Mouse (Mus musculus) stomach, postnatal 0 days (tissue): ENCODE measurements at regions not wholly inside any gene's neighbourhood (a gene's known extent, or its start where the extent isn't known, plus 50 kb on each side); places are given as distances from the start of the nearest gene placed in this dataset.
A peak's percentile ranks its signal among the peaks of the same experiment; 100 is the strongest.

Source experiments
- ATAC-seq: fragments of 200-750 bp; cut with Nextera tagmentation; 2 replicates; pipeline ENCODE4 v1.8.0; 2017; ENCODE audit not compliant: low FRiP score, low TSS enrichment
- DNase-seq: peaks from one replicate; pipeline ENCODE4 v3.0.0-alpha.2; 2016; ENCODE audit warnings: low spot score
- H3K27ac ChIP-seq: fragments of 300-500 bp; sonication (generic); replicated peaks from 2 replicates; pipeline ENCODE4 v1.5.1; 2014; ENCODE audit warnings: mild to moderate bottlenecking, control low read depth
- H3K27me3 ChIP-seq: fragments of 300-500 bp; sonication (generic); 2 replicates; pipeline ENCODE4 v1.6.1; 2014; ENCODE audit warnings: low read length; ENCODE audit not compliant: control insufficient read depth, insufficient read depth
- H3K36me3 ChIP-seq: fragments of 300-500 bp; sonication (generic); 2 replicates; pipeline ENCODE4 v1.6.1; 2014; ENCODE audit warnings: low read length, mixed read lengths; ENCODE audit not compliant: control insufficient read depth, insufficient read depth
- H3K4me1 ChIP-seq: fragments of 300-500 bp; sonication (generic); replicated peaks from 2 replicates; pipeline ENCODE4 v1.6.1; 2014; ENCODE audit warnings: antibody characterized with exemption; ENCODE audit not compliant: control insufficient read depth, insufficient read depth
- H3K4me2 ChIP-seq: fragments of 300-500 bp; sonication (generic); replicated peaks from 2 replicates; pipeline ENCODE4 v1.6.1; 2014; ENCODE audit warnings: low read depth, mild to moderate bottlenecking, control low read depth, moderate library complexity
- H3K4me3 ChIP-seq: fragments of 300-500 bp; sonication (generic); 2 replicates; pipeline ENCODE4 v1.5.1; 2014; ENCODE audit warnings: low read depth, low read length, control low read depth
- H3K9ac ChIP-seq: fragments of 300-500 bp; sonication (generic); 2 replicates; pipeline ENCODE4 v1.6.1; 2014; ENCODE audit warnings: mild to moderate bottlenecking, low read length, control low read depth, mixed read lengths
- H3K9me3 ChIP-seq: fragments of 300-500 bp; sonication (generic); 2 replicates; pipeline ENCODE4 v1.6.1; 2016; ENCODE audit warnings: low read length; ENCODE audit not compliant: control insufficient read depth
- CTCF ChIP-seq: IDR thresholded peaks from 2 replicates; pipeline ENCODE4 v1.5.1; 2016; ENCODE audit warnings: antibody characterized with exemption, low read depth, mild to moderate bottlenecking, moderate library complexity
- EP300 ChIP-seq: optimal IDR thresholded peaks from 2 replicates; pipeline ENCODE3; 2016; ENCODE audit warnings: antibody characterized with exemption
- WGBS: fragments of 180-500 bp; shearing (Covaris S2); extraction: QIAGEN DNeasy Blood & Tissue Kit; methylation state at CpG from one replicate; pipeline ENCODE4 v1.1.7; 2014; 5-methylcytosine and 5-hydroxymethylcytosine counted together

GRCm38 (mm10) chr10:99430669-99431561 lies 167.9 kb downstream of the Dusp6 start:
- Histone ChIP-seq H3K9ac (no peak overlapping the region; the same call in 1 of the 2 replicates), H3K36me3 (no peaks in the 10 kb centered on the region), H3K4me1 (no peaks in the 10 kb centered on the region), H3K9me3 (no peaks in the 10 kb centered on the region), H3K4me3 (no peak overlapping the region), H3K27me3 (no peaks in the 10 kb centered on the region), H3K27ac (no peak overlapping the region), H3K4me2 (no peak overlapping the region)
- TF ChIP-seq CTCF (no peak), EP300 (no peak)
- DNase-seq (no peak), ATAC-seq (no peak)
- 75% methylated on average over 16 of the region's 16 CpGs for WGBS

- no peak overlapping the region for H3K4me3 ChIP-seq
- DNase-seq (no peak), ATAC-seq (no peak)
- no peak overlapping the region for H3K9ac ChIP-seq
- H3K4me1 ChIP-seq, result no peaks in the 10 kb centered on the region
- H3K27ac ChIP-seq, result no peak overlapping the region
- TF ChIP-seq CTCF, result no peak
- no peaks in the 10 kb centered on the region for H3K36me3 ChIP-seq
- no peaks in the 10 kb centered on the region for H3K9me3 ChIP-seq
- H3K27me3 ChIP-seq, result no peaks in the 10 kb centered on the region
- H3K4me2 ChIP-seq, result no peak overlapping the region
Observed at GRCm38 (mm10) chr10:99437060-99437459, 174.0 kb downstream of the Dusp6 start.

GRCm38 (mm10) chr10:99440169-99440568 lies 177.1 kb downstream of the Dusp6 start:
- no peak for ATAC-seq
- no peak for DNase-seq

GRCm38 (mm10) chr10:99441014-99441413 lies 178.0 kb downstream of the Dusp6 start:
- Histone ChIP-seq H3K9ac (no peak overlapping the region), H3K4me1 (no peaks in the 10 kb centered on the region), H3K4me2 (no peak overlapping the region), H3K27me3 (no peaks in the 10 kb centered on the region), H3K4me3 (no peak overlapping the region), H3K36me3 (no peaks in the 10 kb centered on the region), H3K27ac (no peak overlapping the region), H3K9me3 (no peaks in the 10 kb centered on the region)
- DNase-seq, result peak; percentile 23
- no peak for ATAC-seq
- TF ChIP-seq CTCF (no peak), EP300 (no peak)
- WGBS, result 31% methylated on average over 6 of the region's 6 CpGs

More at GRCm38 (mm10) chr10:99440169-99440568, 177.1 kb downstream of the Dusp6 start:
- Histone ChIP-seq H3K4me3 (no peak overlapping the region), H3K4me2 (no peak overlapping the region), H3K36me3 (no peaks in the 10 kb centered on the region), H3K27me3 (no peaks in the 10 kb centered on the region), H3K9ac (no peak overlapping the region), H3K9me3 (no peaks in the 10 kb centered on the region), H3K4me1 (no peaks in the 10 kb centered on the region), H3K27ac (no peak overlapping the region)
- WGBS, result 76% methylated on average over 5 of the region's 5 CpGs
- no peak for TF ChIP-seq EP300
- no peak for TF ChIP-seq CTCF

GRCm38 (mm10) chr10:99441931-99442330 lies 178.9 kb downstream of the Dusp6 start:
- Histone ChIP-seq H3K27me3 (no peaks in the 10 kb centered on the region), H3K9me3 (no peaks in the 10 kb centered on the region), H3K4me2 (no peak overlapping the region), H3K27ac (no peak overlapping the region), H3K4me3 (no peak overlapping the region), H3K4me1 (no peaks in the 10 kb centered on the region), H3K9ac (no peak overlapping the region), H3K36me3 (no peaks in the 10 kb centered on the region)
- 33% methylated on average over 10 of the region's 10 CpGs for WGBS
- TF ChIP-seq EP300 (no peak), CTCF (no peak)
- ATAC-seq, result no peak
- DNase-seq, result no peak

GRCm38 (mm10) chr10:99443453-99444170 lies 180.6 kb downstream of the Dusp6 start:
- Histone ChIP-seq H3K4me3 (no peak overlapping the region), H3K9ac (no peak overlapping the region), H3K27ac (no peak overlapping the region), H3K4me2 (no peak overlapping the region), H3K9me3 (no peaks in the 10 kb centered on the region), H3K27me3 (no peaks in the 10 kb centered on the region), H3K36me3 (no peaks in the 10 kb centered on the region), H3K4me1 (no peaks in the 10 kb centered on the region)
- WGBS, result 90% methylated on average over 18 of the region's 18 CpGs
- ATAC-seq (no peak), DNase-seq (no peak)
- no peak for TF ChIP-seq EP300
- no peak for TF ChIP-seq CTCF
